Comparison of ENCODE assay signal across 20 mouse cellular contexts in genomic region chr12:35649772-35650171, GRCm38 (mm10).
"Had no signal": no experiment of that assay in that cellular context is flagged by ENCODE, and none has a peak within 500 bp of the region (broad histone marks: within the 10 kb centered on the region; RNA-seq: fewer than 3 reads in every experiment).

No protein-coding gene starts in this region.

- H3K27me3 ChIP-seq: liver, embryonic 12.5 days; midbrain, embryonic 12.5 days; neural tube, embryonic 13.5 days; neural tube, embryonic 15.5 days had no signal

- H3K4me3 ChIP-seq: liver, embryonic 12.5 days; midbrain, embryonic 10.5 days; midbrain, embryonic 12.5 days; myocyte; neural tube, embryonic 13.5 days; neural tube, embryonic 15.5 days had no signal

- H3K4me2 ChIP-seq: liver, embryonic 12.5 days; midbrain, embryonic 12.5 days; neural tube, embryonic 13.5 days; neural tube, embryonic 15.5 days had no signal

- H3K36me3 ChIP-seq: liver, embryonic 12.5 days; midbrain, embryonic 10.5 days; midbrain, embryonic 12.5 days; neural tube, embryonic 13.5 days; neural tube, embryonic 15.5 days had no signal

- H3K9ac ChIP-seq: liver, embryonic 12.5 days; liver, embryonic 14.5 days; midbrain, embryonic 12.5 days; neural tube, embryonic 13.5 days; neural tube, embryonic 15.5 days had no signal

- H3K27ac ChIP-seq: liver, embryonic 12.5 days; liver, embryonic 14.5 days; midbrain, embryonic 10.5 days; midbrain, embryonic 12.5 days; neural tube, embryonic 13.5 days; neural tube, embryonic 15.5 days had no signal

- H3K4me1 ChIP-seq: liver, embryonic 12.5 days; midbrain, embryonic 10.5 days; midbrain, embryonic 12.5 days; neural tube, embryonic 13.5 days; neural tube, embryonic 15.5 days had no signal

- DNase-seq: lung, adult 18-20 months; lung, postnatal 10 days; lung, postnatal 4 days; midbrain, embryonic 14.5 days; retina, postnatal 1 day; right cerebral cortex, adult 18-20 months; right cerebral cortex, postnatal 25 days; right cerebral cortex, postnatal 4 days; spleen, adult 18-20 months; thymus, adult 18-20 months; thymus, postnatal 14 days; thymus, postnatal 36 days had no signal

- ATAC-seq: liver, embryonic 12.5 days; midbrain, embryonic 16.5 days had no signal

- H3K9me3 ChIP-seq: liver, embryonic 12.5 days; midbrain, embryonic 10.5 days; midbrain, embryonic 12.5 days; neural tube, embryonic 15.5 days had no signal
